Mouse (Mus musculus): ENCODE data around the gene Ube2cbp.

GRCm38 (mm10) chr9:86355851-86356250, 108.9 kb downstream of the Ube2cbp start:
- TF ChIP-seq GATA1 (IDR thresholded peaks at IDR 0.05; ENCODE audit: borderline replicate concordance, low read length), result no peak
- no peak for TF ChIP-seq FLI1 (IDR thresholded peaks at IDR 0.05; ENCODE audit: low read length)
